Mouse (Mus musculus) neural tube, embryonic 13.5 days (tissue): ENCODE measurements at regions not wholly inside any gene's neighbourhood (a gene's known extent, or its start where the extent isn't known, plus 50 kb on each side); places are given as distances from the start of the nearest gene placed in this dataset.

ENCODE experiments used
- ATAC-seq: fragments of 200-750 bp; cut with Nextera tagmentation; 2 replicates; pipeline ENCODE4 v1.8.0; 2017; ENCODE audit warnings: low read depth, mild to moderate bottlenecking, moderate TSS enrichment, moderate library complexity
- H3K27ac ChIP-seq: fragments of 300-500 bp; sonication (generic); replicated peaks from 2 replicates; pipeline ENCODE4 v1.5.1; 2015; ENCODE audit warnings: moderate library complexity, mild to moderate bottlenecking, inconsistent platforms
- H3K27me3 ChIP-seq: fragments of 300-500 bp; sonication (generic); 2 replicates; pipeline ENCODE4 v1.6.1; 2015; ENCODE audit warnings: mild to moderate bottlenecking, inconsistent platforms
- H3K36me3 ChIP-seq: fragments of 300-500 bp; sonication (generic); 2 replicates; pipeline ENCODE4 v1.6.1; 2015; ENCODE audit warnings: mild to moderate bottlenecking, inconsistent platforms
- H3K4me1 ChIP-seq: fragments of 300-500 bp; sonication (generic); replicated peaks from 2 replicates; pipeline ENCODE4 v1.6.1; 2015; ENCODE audit warnings: inconsistent platforms
- H3K4me2 ChIP-seq: fragments of 300-500 bp; sonication (generic); 2 replicates; pipeline ENCODE4 v1.6.1; 2015; ENCODE audit warnings: inconsistent platforms, mild to moderate bottlenecking, moderate library complexity
- H3K4me3 ChIP-seq: fragments of 300-500 bp; sonication (generic); 2 replicates; pipeline ENCODE4 v1.5.1; 2015; ENCODE audit warnings: mild to moderate bottlenecking, inconsistent platforms
- H3K9ac ChIP-seq: fragments of 300-500 bp; sonication (generic); 2 replicates; pipeline ENCODE4 v1.6.1; 2015; ENCODE audit warnings: moderate library complexity, mild to moderate bottlenecking, inconsistent platforms
- H3K9me3 ChIP-seq: fragments of 300-500 bp; sonication (generic); 2 replicates; pipeline ENCODE4 v1.6.1; 2016; ENCODE audit warnings: inconsistent platforms
- WGBS: fragments of 180-500 bp; shearing (Covaris S2); methylation state at CpG from one replicate; pipeline ENCODE4 v1.1.7; 2015; 5-methylcytosine and 5-hydroxymethylcytosine counted together

- no peak overlapping the region for H3K27ac ChIP-seq
- WGBS = 67% methylated on average over 6 of the region's 6 CpGs
- H3K36me3 ChIP-seq = no peaks in the 10 kb centered on the region
- no peak overlapping the region for H3K9ac ChIP-seq
- no peak overlapping the region for H3K4me2 ChIP-seq
- H3K27me3 ChIP-seq = no peaks in the 10 kb centered on the region
- no peaks in the 10 kb centered on the region for H3K4me1 ChIP-seq
- ATAC-seq = no peak
- no peak overlapping the region for H3K4me3 ChIP-seq
- H3K9me3 ChIP-seq = no peaks in the 10 kb centered on the region
Observed at GRCm38 (mm10) chr10:66849681-66850080, 246.2 kb upstream of the Jmjd1c start.

- no peak overlapping the region for H3K4me3 ChIP-seq
- no peaks in the 10 kb centered on the region for H3K36me3 ChIP-seq
- H3K9me3 ChIP-seq = no peaks in the 10 kb centered on the region
- no peak overlapping the region for H3K9ac ChIP-seq
- no peak for ATAC-seq
- no peaks in the 10 kb centered on the region for H3K4me1 ChIP-seq
- H3K4me2 ChIP-seq = no peak overlapping the region
- WGBS = 65% methylated on average over 4 of the region's 4 CpGs
- no peaks in the 10 kb centered on the region for H3K27me3 ChIP-seq
- no peak overlapping the region for H3K27ac ChIP-seq
Observed at GRCm38 (mm10) chr10:66850972-66851478, 244.9 kb upstream of the Jmjd1c start.

GRCm38 (mm10) chr10:66851841-66852240, 244.1 kb upstream of the Jmjd1c start:
- Histone ChIP-seq H3K4me1 (no peaks in the 10 kb centered on the region), H3K9ac (no peak overlapping the region), H3K4me3 (no peak overlapping the region), H3K36me3 (no peaks in the 10 kb centered on the region), H3K27me3 (no peaks in the 10 kb centered on the region), H3K27ac (no peak overlapping the region), H3K9me3 (no peaks in the 10 kb centered on the region), H3K4me2 (no peak overlapping the region)
- WGBS = 79% methylated on average over 5 of the region's 5 CpGs
- no peak for ATAC-seq

GRCm38 (mm10) chr10:66852708-66853107, 243.2 kb upstream of the Jmjd1c start:
- H3K4me3 ChIP-seq = no peak overlapping the region
- no peaks in the 10 kb centered on the region for H3K4me1 ChIP-seq
- no peak overlapping the region for H3K4me2 ChIP-seq
- H3K27ac ChIP-seq = no peak overlapping the region
- no peaks in the 10 kb centered on the region for H3K9me3 ChIP-seq
- no peak overlapping the region for H3K9ac ChIP-seq
- 54% methylated on average over 5 of the region's 5 CpGs for WGBS
- H3K36me3 ChIP-seq = no peaks in the 10 kb centered on the region
- no peaks in the 10 kb centered on the region for H3K27me3 ChIP-seq
- ATAC-seq = no peak

- no peak for ATAC-seq
- Histone ChIP-seq H3K27me3 (no peaks in the 10 kb centered on the region), H3K36me3 (no peaks in the 10 kb centered on the region), H3K4me3 (no peak overlapping the region), H3K27ac (no peak overlapping the region), H3K4me2 (peak overlapping the region; percentile 30; the same call in 1 of the 2 replicates), H3K9ac (no peak overlapping the region), H3K4me1 (no peaks in the 10 kb centered on the region), H3K9me3 (no peaks in the 10 kb centered on the region)
- WGBS = 12% methylated on average over 13 of the region's 13 CpGs
Observed at GRCm38 (mm10) chr10:66853258-66853657, 242.7 kb upstream of the Jmjd1c start.

- H3K4me3 ChIP-seq = no peak overlapping the region
- no peak overlapping the region for H3K9ac ChIP-seq
- H3K4me1 ChIP-seq = no peaks in the 10 kb centered on the region
- WGBS = 93% methylated on average over 9 of the region's 9 CpGs
- H3K9me3 ChIP-seq = no peaks in the 10 kb centered on the region
- no peaks in the 10 kb centered on the region for H3K36me3 ChIP-seq
- H3K4me2 ChIP-seq = no peak overlapping the region
- H3K27me3 ChIP-seq = no peaks in the 10 kb centered on the region
- ATAC-seq = no peak
- no peak overlapping the region for H3K27ac ChIP-seq
Observed at GRCm38 (mm10) chr10:66854895-66855294, 241.0 kb upstream of the Jmjd1c start.

GRCm38 (mm10) chr10:66857330-66857729, 238.6 kb upstream of the Jmjd1c start:
- Histone ChIP-seq H3K4me1 (no peaks in the 10 kb centered on the region), H3K4me2 (no peak overlapping the region), H3K9ac (no peak overlapping the region), H3K4me3 (no peak overlapping the region), H3K27me3 (no peaks in the 10 kb centered on the region), H3K9me3 (no peaks in the 10 kb centered on the region), H3K27ac (no peak overlapping the region), H3K36me3 (no peaks in the 10 kb centered on the region)
- no peak for ATAC-seq
- WGBS = 87% methylated on average over 7 of the region's 7 CpGs

GRCm38 (mm10) chr10:66861421-66861820, 234.5 kb upstream of the Jmjd1c start:
- ATAC-seq = no peak
- no peak overlapping the region for H3K9ac ChIP-seq
- H3K4me3 ChIP-seq = no peak overlapping the region
- H3K36me3 ChIP-seq = no peaks in the 10 kb centered on the region
- no peaks in the 10 kb centered on the region for H3K9me3 ChIP-seq
- H3K27ac ChIP-seq = no peak overlapping the region
- 58% methylated on average over 1 of the region's 1 CpGs for WGBS
- H3K4me1 ChIP-seq = no peaks in the 10 kb centered on the region
- H3K27me3 ChIP-seq = no peaks in the 10 kb centered on the region
- H3K4me2 ChIP-seq = no peak overlapping the region

- 68% methylated on average over 14 of the region's 14 CpGs for WGBS
- no peaks in the 10 kb centered on the region for H3K9me3 ChIP-seq
- no peak overlapping the region for H3K4me2 ChIP-seq
- no peaks in the 10 kb centered on the region for H3K36me3 ChIP-seq
- H3K4me1 ChIP-seq = no peaks in the 10 kb centered on the region
- H3K9ac ChIP-seq = no peak overlapping the region
- H3K4me3 ChIP-seq = no peak overlapping the region
- no peak for ATAC-seq
- H3K27ac ChIP-seq = no peak overlapping the region
- no peaks in the 10 kb centered on the region for H3K27me3 ChIP-seq
Observed at GRCm38 (mm10) chr10:66864161-66864862, 231.6 kb upstream of the Jmjd1c start.

- H3K36me3 ChIP-seq = no peaks in the 10 kb centered on the region
- H3K9ac ChIP-seq = no peak overlapping the region
- no peak for ATAC-seq
- no peak overlapping the region for H3K4me2 ChIP-seq
- no peak overlapping the region for H3K4me3 ChIP-seq
- no peaks in the 10 kb centered on the region for H3K27me3 ChIP-seq
- H3K9me3 ChIP-seq = no peaks in the 10 kb centered on the region
- no peak overlapping the region for H3K27ac ChIP-seq
- WGBS = 76% methylated on average over 10 of the region's 10 CpGs
- H3K4me1 ChIP-seq = no peaks in the 10 kb centered on the region
Observed at GRCm38 (mm10) chr10:66865010-66865582, 230.8 kb upstream of the Jmjd1c start.

- H3K27me3 ChIP-seq = no peaks in the 10 kb centered on the region
- ATAC-seq = no peak
- no peaks in the 10 kb centered on the region for H3K9me3 ChIP-seq
- H3K36me3 ChIP-seq = no peaks in the 10 kb centered on the region
- H3K4me3 ChIP-seq = no peak overlapping the region
- H3K9ac ChIP-seq = no peak overlapping the region
- 74% methylated on average over 4 of the region's 4 CpGs for WGBS
- no peaks in the 10 kb centered on the region for H3K4me1 ChIP-seq
- H3K4me2 ChIP-seq = no peak overlapping the region
- no peak overlapping the region for H3K27ac ChIP-seq
Observed at GRCm38 (mm10) chr10:66871133-66871664, 224.7 kb upstream of the Jmjd1c start.

- H3K27me3 ChIP-seq = no peaks in the 10 kb centered on the region
- no peaks in the 10 kb centered on the region for H3K9me3 ChIP-seq
- H3K27ac ChIP-seq = no peak overlapping the region
- H3K4me1 ChIP-seq = no peaks in the 10 kb centered on the region
- no peak for ATAC-seq
- H3K9ac ChIP-seq = no peak overlapping the region
- no peaks in the 10 kb centered on the region for H3K36me3 ChIP-seq
- H3K4me2 ChIP-seq = no peak overlapping the region
- 72% methylated on average over 1 of the region's 1 CpGs for WGBS
- H3K4me3 ChIP-seq = no peak overlapping the region
Observed at GRCm38 (mm10) chr10:66871673-66872072, 224.3 kb upstream of the Jmjd1c start.
